Mouse (Mus musculus): Measurements from ENCODE around the gene Dspp.

Dspp gene

GRCm38 (mm10) chr5:104170412-104170811 lies at the start of gene Dspp:
Gene Dspp (plus strand): TSS chr5:104170712.
- in situ Hi-C loops (cut with MboI, MseI), result no loop called here

DNA sequence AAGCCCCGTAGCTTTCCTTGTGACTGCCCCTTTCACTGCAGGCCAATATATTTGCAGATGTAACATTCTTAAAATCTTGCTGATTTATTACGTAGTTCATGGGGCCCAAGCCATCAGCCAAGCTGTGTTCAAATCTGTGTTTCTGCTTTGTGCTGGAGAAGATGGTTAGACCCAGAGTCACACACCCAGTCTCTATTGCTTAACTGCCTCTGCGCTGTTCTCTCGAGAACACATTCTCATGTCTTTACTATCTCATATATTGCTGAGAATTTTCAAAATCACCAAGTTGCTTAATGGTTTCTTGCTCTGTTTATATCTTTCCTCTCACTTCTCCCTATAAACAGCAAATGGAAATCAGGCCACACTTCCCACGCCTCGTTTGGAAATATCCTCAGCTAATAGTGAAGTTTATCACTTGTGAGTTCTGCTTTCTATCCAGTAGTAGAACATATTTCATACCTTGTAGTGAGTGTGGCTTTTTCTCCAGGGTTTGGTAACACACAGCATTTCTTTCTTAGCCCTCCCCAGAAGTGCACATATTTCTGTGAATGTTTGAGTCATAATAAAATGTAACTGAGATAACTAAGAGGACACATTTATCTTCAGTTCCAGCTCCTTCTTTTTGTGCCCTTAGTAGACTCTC lies 46.4 kb upstream of the Dspp start:
- in situ Hi-C loops (cut with MboI, MseI), result no loop called here

DNA sequence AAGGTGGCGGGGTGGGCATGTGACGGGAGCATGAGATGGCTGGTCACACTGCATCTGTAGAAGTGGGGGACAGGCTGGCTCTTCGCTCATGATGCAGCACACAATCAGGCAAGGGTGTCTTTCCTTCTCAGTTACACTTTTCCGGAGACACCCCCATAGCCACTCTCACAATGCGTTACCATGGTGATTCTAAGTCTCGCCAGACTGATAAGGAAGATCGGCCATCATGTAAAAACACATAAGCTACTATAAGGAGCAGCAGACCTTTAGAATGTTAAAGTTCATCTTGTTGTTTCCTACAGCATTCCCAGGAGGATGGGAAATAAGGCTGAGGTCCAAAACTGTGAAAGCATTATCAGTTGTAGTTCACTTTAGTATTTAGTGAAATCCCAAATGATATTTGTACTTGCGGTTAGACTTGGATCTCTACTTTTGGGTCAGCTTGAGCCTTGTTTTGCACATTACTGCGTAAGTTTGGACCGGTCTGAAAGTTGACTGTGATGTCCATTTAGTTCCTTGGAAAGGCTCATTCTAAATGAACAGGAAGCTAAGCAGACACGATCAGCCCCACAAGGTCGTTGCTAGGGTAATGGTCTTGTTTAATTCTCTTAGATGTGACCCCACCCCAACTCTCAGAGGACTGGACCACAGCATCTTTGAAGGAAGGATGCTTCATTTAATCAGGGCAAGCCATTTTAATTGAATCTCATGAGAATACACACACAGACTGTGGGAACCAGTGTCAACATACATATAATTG lies 43.8 kb upstream of the Dspp start:
- in situ Hi-C loops (cut with MboI, MseI), result no loop called here

GRCm38 (mm10) chr5:104127351-104127750 lies 43.2 kb upstream of the Dspp start:
- in situ Hi-C loops (cut with MboI, MseI), result no loop called here

GRCm38 (mm10) chr5:104128281-104129031 lies 42.1 kb upstream of the Dspp start:
- in situ Hi-C loops (cut with MboI, MseI), result no loop called here

GRCm38 (mm10) chr5:104130891-104131290 lies 39.6 kb upstream of the Dspp start:
- in situ Hi-C loops (cut with MboI, MseI), result no loop called here

DNA sequence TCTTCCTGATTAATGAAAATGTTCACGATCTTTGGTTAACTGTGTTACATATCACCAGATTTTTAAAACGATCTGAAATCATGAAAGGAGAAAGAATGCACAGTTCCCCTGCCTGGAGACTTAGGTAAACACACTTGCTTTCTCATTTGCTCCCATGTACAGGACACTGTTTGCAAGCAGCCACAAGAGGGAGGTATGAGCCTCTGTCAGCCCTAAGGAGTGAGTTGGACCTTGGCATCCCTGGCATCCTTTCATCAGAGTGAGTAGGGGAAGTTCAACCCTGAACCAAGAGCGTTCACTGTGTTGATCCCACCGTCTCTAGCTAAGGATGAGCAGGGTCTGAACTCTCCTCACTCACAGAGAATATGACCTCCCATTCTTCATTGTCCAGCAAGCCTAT lies 39.0 kb upstream of the Dspp start:
- in situ Hi-C loops (cut with MboI, MseI), result no loop called here

DNA sequence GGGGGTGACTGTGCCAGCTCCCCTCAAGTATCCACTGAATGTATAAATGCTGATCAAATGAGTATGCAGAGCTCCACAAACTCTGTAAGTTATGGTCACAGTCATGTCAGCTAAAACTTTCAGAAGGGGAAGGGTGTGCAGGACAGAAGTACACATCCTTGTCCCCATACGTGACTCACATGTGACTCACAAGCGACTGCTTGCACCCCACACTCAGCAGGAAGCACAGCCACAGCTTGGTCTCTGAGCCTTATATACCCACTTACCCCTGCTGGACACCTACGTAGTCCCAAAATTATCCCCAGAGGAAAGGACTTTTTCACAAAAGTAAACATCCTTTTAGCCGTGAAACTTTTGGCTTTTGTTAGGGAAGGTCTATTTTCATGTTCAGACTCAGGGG lies 36.8 kb upstream of the Dspp start:
- in situ Hi-C loops (cut with MboI, MseI), result no loop called here

DNA sequence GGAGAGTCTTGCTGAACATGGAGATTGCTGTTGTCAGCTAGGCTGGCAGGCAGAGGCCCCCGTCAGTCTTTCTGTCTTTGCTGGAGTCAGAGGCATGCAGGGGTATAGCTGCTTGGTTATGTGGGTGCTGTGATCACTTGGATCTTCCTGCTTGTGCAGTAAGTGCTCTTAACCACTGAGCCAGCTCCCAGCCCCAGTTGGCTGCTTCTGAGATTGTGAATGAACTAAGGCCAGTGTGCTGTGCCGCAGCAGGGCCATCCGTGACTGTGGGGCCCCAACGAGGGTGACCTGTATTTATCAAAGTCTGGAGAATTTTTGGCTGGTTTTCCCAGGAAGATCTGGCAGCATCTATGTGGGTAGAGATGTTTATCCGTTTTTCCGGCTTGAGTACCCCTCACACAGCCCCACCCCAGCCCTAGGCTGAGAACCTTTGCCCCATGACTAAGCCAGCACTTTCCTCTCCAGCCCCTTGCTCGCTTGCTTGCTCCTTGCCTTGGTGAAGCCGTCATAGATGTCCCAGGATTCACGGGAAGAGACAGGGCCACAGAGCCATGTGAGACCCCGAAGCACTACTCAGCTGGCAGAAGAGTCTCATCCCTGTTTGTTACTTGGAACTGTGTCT lies 32.5 kb upstream of the Dspp start:
- in situ Hi-C loops (cut with MboI, MseI), result no loop called here

GRCm38 (mm10) chr5:104141067-104141466 lies 29.4 kb upstream of the Dspp start:
- in situ Hi-C loops (cut with MboI, MseI), result no loop called here

- in situ Hi-C loops (cut with MboI, MseI), result no loop called here
These were observed 26.5 kb upstream of the Dspp start for GRCm38 (mm10) chr5:104144057-104144456.

- in situ Hi-C loops (cut with MboI, MseI), result no loop called here
These were observed 21.2 kb upstream of the Dspp start for GRCm38 (mm10) chr5:104149349-104149748.

- in situ Hi-C loops (cut with MboI, MseI), result no loop called here
These were observed 20.3 kb upstream of the Dspp start for GRCm38 (mm10) chr5:104150196-104150595.

- in situ Hi-C loops (cut with MboI, MseI), result no loop called here
These were observed 12.8 kb upstream of the Dspp start for GRCm38 (mm10) chr5:104157701-104158100.

DNA sequence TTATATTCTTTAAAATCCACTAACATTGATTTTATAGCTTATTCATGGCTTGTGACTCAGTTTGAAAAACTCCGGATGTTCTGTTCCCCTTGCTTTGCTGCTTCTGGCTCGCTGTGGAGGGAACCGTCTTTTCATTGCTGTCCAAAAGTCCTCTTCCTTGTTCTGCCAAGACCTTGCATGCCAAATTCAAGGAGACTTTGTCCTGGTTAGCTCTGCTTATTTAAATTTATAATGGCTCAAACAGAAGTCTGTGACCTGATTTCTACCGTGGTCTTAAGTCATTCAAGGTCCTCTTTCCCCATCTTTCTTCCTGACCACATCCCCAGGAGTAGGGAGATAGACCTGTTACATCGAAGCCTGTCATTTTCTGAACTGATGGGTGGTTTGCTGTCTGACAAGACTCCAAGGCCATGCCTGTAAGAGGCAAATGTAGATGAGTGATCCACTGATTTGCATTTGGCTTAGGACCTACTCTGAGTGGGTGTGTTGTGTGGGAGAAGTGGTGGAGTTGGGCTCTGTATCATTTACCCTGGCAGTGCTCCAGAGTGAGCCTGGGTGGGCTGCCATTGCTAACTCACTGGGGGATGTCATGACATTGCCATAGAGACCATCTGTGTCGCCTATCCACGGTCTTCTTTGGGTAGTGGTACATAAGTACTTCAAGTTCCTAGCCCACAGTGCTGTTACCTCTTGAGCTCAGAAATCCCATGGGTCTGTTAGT lies 12.0 kb upstream of the Dspp start:
- in situ Hi-C loops (cut with MboI, MseI), result no loop called here

- in situ Hi-C loops (cut with MboI, MseI), result no loop called here
These were observed 9.9 kb upstream of the Dspp start for GRCm38 (mm10) chr5:104160581-104160980.

GRCm38 (mm10) chr5:104161390-104161789 lies 9.1 kb upstream of the Dspp start:
- in situ Hi-C loops (cut with MboI, MseI), result no loop called here

GRCm38 (mm10) chr5:104163536-104163935 lies 7.0 kb upstream of the Dspp start:
- in situ Hi-C loops (cut with MboI, MseI), result no loop called here

DNA sequence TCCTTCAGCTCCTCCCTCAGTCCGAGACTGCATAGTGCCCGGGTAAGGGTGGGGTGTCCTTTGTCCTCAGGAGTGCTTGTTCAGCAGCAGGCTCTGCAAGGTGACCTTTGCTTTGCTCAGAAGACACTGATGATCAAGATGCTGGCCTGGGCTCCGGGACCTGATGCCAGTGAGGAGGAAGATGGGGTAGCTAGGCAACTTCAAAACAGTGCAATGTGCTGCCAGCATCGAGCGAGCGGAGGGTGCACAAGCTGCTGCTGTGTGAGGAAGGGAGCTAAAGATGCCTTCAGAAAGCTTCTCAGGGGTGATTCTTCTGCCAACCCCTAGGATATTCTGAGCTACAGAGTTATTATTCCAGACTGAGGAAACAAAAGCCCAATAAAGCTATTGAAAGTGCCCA lies 2.6 kb downstream of the Dspp start:
- in situ Hi-C loops (cut with MboI, MseI), result no loop called here

DNA sequence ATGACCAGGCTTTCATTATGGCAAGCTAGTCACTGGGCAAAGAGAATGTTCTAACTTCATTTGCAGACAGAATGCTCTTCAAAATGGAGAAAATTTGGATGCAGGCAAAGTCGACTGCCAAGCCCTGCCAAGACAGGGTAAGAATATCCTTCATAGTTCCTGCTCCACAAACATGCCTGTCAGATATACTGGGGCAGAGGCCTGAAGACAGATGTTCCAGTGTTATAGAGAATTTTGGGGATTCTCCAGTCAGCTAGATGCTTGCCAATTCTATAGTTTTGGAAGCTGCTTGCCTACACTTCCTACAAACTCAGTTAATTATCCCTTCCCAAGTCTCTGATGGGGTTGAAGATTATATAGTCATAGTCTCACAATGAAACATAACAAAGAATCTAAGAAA lies 13.2 kb downstream of the Dspp start:
- in situ Hi-C loops (cut with MboI, MseI), result no loop called here

DNA sequence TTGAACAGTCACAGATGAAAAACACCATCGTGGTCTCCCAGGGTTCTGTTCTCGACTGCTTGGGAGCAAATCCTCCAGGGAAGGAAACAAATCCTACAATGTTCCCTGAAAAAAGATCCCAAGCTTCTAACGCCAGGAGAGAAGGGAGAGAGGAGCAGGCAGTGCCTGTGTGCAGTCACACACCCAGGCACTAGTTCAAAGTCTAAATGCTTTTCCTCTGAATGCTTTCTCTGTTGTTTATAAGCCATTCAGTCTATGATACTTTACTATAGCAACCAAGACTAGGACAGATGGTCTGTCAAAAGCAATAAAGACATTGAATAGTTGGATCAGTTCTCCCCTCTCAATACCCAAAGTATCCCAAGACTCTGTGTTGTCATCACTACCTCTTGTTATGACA lies 16.8 kb downstream of the Dspp start:
- in situ Hi-C loops (cut with MboI, MseI), result no loop called here

DNA sequence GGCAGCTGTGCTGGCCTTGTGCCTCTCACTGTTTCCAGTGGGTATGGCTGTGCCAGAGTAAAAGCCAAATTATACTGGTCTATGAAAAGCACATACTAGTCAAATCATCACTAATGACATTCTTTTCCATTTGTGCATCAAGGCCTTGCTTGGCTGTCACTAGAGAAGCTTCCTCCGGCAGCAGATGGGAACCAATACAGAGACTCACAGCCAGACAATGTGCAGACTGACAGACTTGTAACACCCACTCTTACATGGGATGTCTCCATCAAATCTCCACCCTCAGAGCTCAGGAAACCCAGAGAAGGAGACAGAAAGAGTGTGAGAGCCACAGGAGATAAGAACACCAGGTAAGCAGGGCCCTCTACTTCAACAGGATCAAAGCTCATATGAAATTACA lies 24.6 kb downstream of the Dspp start:
- in situ Hi-C loops (cut with MboI, MseI), result no loop called here
